In the genomic region with DNA sequence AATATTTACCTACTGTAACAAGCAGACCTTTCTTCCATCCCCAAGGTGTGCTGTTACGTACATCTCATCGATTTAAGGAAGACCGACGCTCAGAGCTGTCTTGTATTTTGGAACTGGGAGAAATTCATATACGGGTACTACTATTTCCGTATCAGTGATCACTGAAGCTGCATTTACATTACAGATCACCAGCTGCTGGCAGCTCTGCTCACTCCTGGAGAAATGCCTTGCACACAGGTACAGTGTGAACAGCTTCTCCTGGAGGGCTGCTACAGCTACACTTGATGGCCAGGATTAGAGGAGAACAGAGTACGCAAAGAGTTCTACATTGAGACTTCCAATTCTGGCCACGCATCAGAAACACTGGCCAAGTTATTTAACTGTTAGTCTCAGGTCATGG, we compare ENCODE assay signal across 15 mouse cellular contexts.
DNase-seq lines count a peak whose midpoint lies in the region; ATAC-seq lines count a peak whose summit lies in the region.
"Had no signal": no experiment of that assay in that cellular context is flagged by ENCODE, and none has a peak within 500 bp of the region (broad histone marks: within the 10 kb centered on the region; RNA-seq: fewer than 3 reads in every experiment).

No protein-coding gene starts in this region.

- no peak overlapping the region for H3K4me2 ChIP-seq in hindbrain, embryonic 12.5 days (replicated peaks)
- no peak overlapping the region for H3K4me2 ChIP-seq in hindbrain, embryonic 11.5 days (replicated peaks; ENCODE audit: low read depth, low read length)
- no peak overlapping the region for H3K4me2 ChIP-seq in hindbrain, embryonic 15.5 days
- H3K4me2 ChIP-seq: embryonic facial prominence, embryonic 15.5 days; midbrain, embryonic 12.5 days had no signal

- H3K4me1 ChIP-seq in hindbrain, embryonic 12.5 days, result 0 out of 2 replicates have a peak, but pooled peaks cover 9% of the 10 kb centered on the region
- H3K4me1 ChIP-seq in hindbrain, embryonic 11.5 days (replicated peaks; ENCODE audit: control insufficient read depth, insufficient read depth, low read length), result 0 out of 2 replicates have a peak, but pooled peaks cover 2% of the 10 kb centered on the region
- H3K4me1 ChIP-seq in forebrain, embryonic 10.5 days, result peaks cover 30% of the 10 kb centered on the region
- peaks cover 19% of the 10 kb centered on the region for H3K4me1 ChIP-seq in hindbrain, embryonic 15.5 days (replicated peaks)
- H3K4me1 ChIP-seq: embryonic facial prominence, embryonic 15.5 days had no signal

- 85% methylated on average over 8 of the region's 8 CpGs for WGBS in hindbrain, embryonic 12.5 days
- WGBS in hindbrain, embryonic 11.5 days, result 92% methylated on average over 8 of the region's 8 CpGs
- 92% methylated on average over 8 of the region's 8 CpGs for WGBS in forebrain, embryonic 10.5 days
- WGBS in hindbrain, embryonic 15.5 days, result 67% methylated on average over 8 of the region's 8 CpGs

- H3K27me3 ChIP-seq in hindbrain, embryonic 12.5 days, result no peaks in the 10 kb centered on the region
- no peaks in the 10 kb centered on the region for H3K27me3 ChIP-seq in hindbrain, embryonic 11.5 days (ENCODE audit: control insufficient read depth, insufficient read depth, low read length)
- no peaks in the 10 kb centered on the region for H3K27me3 ChIP-seq in forebrain, embryonic 10.5 days (ENCODE audit: poor library complexity, severe bottlenecking)
- H3K27me3 ChIP-seq in hindbrain, embryonic 15.5 days, result no peaks in the 10 kb centered on the region
- H3K27me3 ChIP-seq: embryonic facial prominence, embryonic 15.5 days; midbrain, embryonic 12.5 days had no signal

- peak overlapping the region; percentile 65 for H3K27ac ChIP-seq in hindbrain, embryonic 12.5 days
- no peak overlapping the region for H3K27ac ChIP-seq in hindbrain, embryonic 11.5 days (ENCODE audit: low read depth, low read length)
- peak overlapping the region; percentile 82 for H3K27ac ChIP-seq in forebrain, embryonic 10.5 days
- peak overlapping the region; percentile 76 for H3K27ac ChIP-seq in hindbrain, embryonic 15.5 days (replicated peaks)
- H3K27ac ChIP-seq: embryonic facial prominence, embryonic 15.5 days; liver, embryonic 14.5 days had no signal

- no peaks in the 10 kb centered on the region for H3K9me3 ChIP-seq in hindbrain, embryonic 12.5 days (replicated peaks)
- H3K9me3 ChIP-seq in hindbrain, embryonic 11.5 days (ENCODE audit: control insufficient read depth, low read length), result no peaks in the 10 kb centered on the region
- no peaks in the 10 kb centered on the region for H3K9me3 ChIP-seq in forebrain, embryonic 10.5 days
- H3K9me3 ChIP-seq in hindbrain, embryonic 15.5 days, result no peaks in the 10 kb centered on the region
- H3K9me3 ChIP-seq: embryonic facial prominence, embryonic 15.5 days; midbrain, embryonic 12.5 days had no signal

- no peak for ATAC-seq in hindbrain, embryonic 12.5 days (ENCODE audit: low FRiP score)
- no peak; the same call in 1 of the 2 replicates for ATAC-seq in hindbrain, embryonic 11.5 days (ENCODE audit: low FRiP score)
- ATAC-seq in hindbrain, embryonic 15.5 days (ENCODE audit: low FRiP score, low read depth), result 0 out of 2 replicates have a peak, but pooled peaks have one; percentile 19

- peak; percentile 11 to 37 for DNase-seq in cerebellum, postnatal 14 days
- DNase-seq in cerebellum, adult 11 months, result no peak
- DNase-seq in hindbrain, embryonic 11.5 days (ENCODE audit: low spot score), result no peak
- no peak for DNase-seq in forebrain, embryonic 10.5 days (ENCODE audit: extremely low spot score, low spot score)
- DNase-seq in kidney, adult 9 months, result no peak
- DNase-seq in kidney, adult 18-20 months, result no peak
- DNase-seq: B cell, adult 2 months; kidney, adult 11 months; kidney, postnatal 36 days; lung, postnatal 10 days had no signal

- H3K4me3 ChIP-seq in hindbrain, embryonic 12.5 days, result no peak overlapping the region
- H3K4me3 ChIP-seq in hindbrain, embryonic 11.5 days (ENCODE audit: low read depth, low read length), result no peak overlapping the region
- H3K4me3 ChIP-seq in forebrain, embryonic 10.5 days, result no peak overlapping the region
- H3K4me3 ChIP-seq in hindbrain, embryonic 15.5 days, result no peak overlapping the region
- H3K4me3 ChIP-seq: embryonic facial prominence, embryonic 15.5 days; midbrain, embryonic 12.5 days had no signal

- no peak overlapping the region for H3K9ac ChIP-seq in hindbrain, embryonic 12.5 days
- H3K9ac ChIP-seq in hindbrain, embryonic 11.5 days (ENCODE audit: low read depth, low read length), result no peak overlapping the region
- no peak overlapping the region for H3K9ac ChIP-seq in hindbrain, embryonic 15.5 days
- H3K9ac ChIP-seq: embryonic facial prominence, embryonic 15.5 days; liver, embryonic 14.5 days; midbrain, embryonic 12.5 days had no signal

- no peaks in the 10 kb centered on the region for H3K36me3 ChIP-seq in hindbrain, embryonic 12.5 days
- no peaks in the 10 kb centered on the region for H3K36me3 ChIP-seq in hindbrain, embryonic 11.5 days (ENCODE audit: control insufficient read depth, insufficient read depth, low read length)
- H3K36me3 ChIP-seq in forebrain, embryonic 10.5 days (replicated peaks), result no peaks in the 10 kb centered on the region
- no peaks in the 10 kb centered on the region for H3K36me3 ChIP-seq in hindbrain, embryonic 15.5 days
- H3K36me3 ChIP-seq: embryonic facial prominence, embryonic 15.5 days; midbrain, embryonic 12.5 days had no signal

Comparison
In these comparisons a context has a peak if more than half of its experiments do, and no peak if none do; other contexts are left out.
1. DNase-seq: peak in cerebellum, postnatal 14 days (2 of 2); none in cerebellum, adult 11 months (single experiment), hindbrain, embryonic 11.5 days (single experiment), forebrain, embryonic 10.5 days (single experiment), kidney, adult 9 months (single experiment) and kidney, adult 18-20 months (single experiment).